Mouse (Mus musculus) heart, embryonic 15.5 days (tissue): ENCODE results near the gene Cabp4. TPM values are rescaled to one million over a fixed set of nuclear protein-coding genes. Genes with fewer than 3 reads are reported as not detected.
"Not testable (repeated sequence)": the region's sequence is repeated elsewhere in the genome, so short reads cannot be mapped to it uniquely, and the experiment has no call there.

ENCODE experiments used
- ATAC-seq: fragments of 200-750 bp; cut with Nextera tagmentation; replicated peaks from 2 replicates; pipeline ENCODE4 v1.8.0; 2017; ENCODE audit warnings: low read depth, moderate TSS enrichment; ENCODE audit not compliant: insufficient number of reproducible peaks, insufficient read depth, low FRiP score
- H3K27ac ChIP-seq: fragments of 300-500 bp; sonication (generic); 2 replicates; pipeline ENCODE4 v1.5.1; 2015; ENCODE audit warnings: mild to moderate bottlenecking, inconsistent platforms
- H3K27me3 ChIP-seq: fragments of 300-500 bp; sonication (generic); 2 replicates; pipeline ENCODE4 v1.6.1; 2015; ENCODE audit warnings: inconsistent platforms
- H3K36me3 ChIP-seq: fragments of 300-500 bp; sonication (generic); 2 replicates; pipeline ENCODE4 v1.6.1; 2015; ENCODE audit warnings: mild to moderate bottlenecking, inconsistent platforms
- H3K4me1 ChIP-seq: fragments of 300-500 bp; sonication (generic); replicated peaks from 2 replicates; pipeline ENCODE4 v1.6.1; 2015; ENCODE audit warnings: inconsistent platforms
- H3K4me2 ChIP-seq: fragments of 300-500 bp; sonication (generic); 2 replicates; pipeline ENCODE4 v1.6.1; 2015; ENCODE audit warnings: inconsistent platforms, mild to moderate bottlenecking, moderate library complexity
- H3K4me3 ChIP-seq: fragments of 300-500 bp; sonication (generic); 2 replicates; pipeline ENCODE4 v1.5.1; 2015; ENCODE audit warnings: mild to moderate bottlenecking, inconsistent platforms
- H3K9ac ChIP-seq: fragments of 300-500 bp; sonication (generic); 2 replicates; pipeline ENCODE4 v1.6.1; 2015; ENCODE audit warnings: mild to moderate bottlenecking, inconsistent platforms
- H3K9me3 ChIP-seq: fragments of 300-500 bp; sonication (generic); replicated peaks from 2 replicates; pipeline ENCODE4 v1.6.1; 2016; ENCODE audit warnings: inconsistent platforms
- WGBS: fragments of 180-500 bp; shearing (Covaris S2); methylation state at CpG from one replicate; pipeline ENCODE4 v1.1.7; 2015; ENCODE audit warnings: mixed read lengths; 5-methylcytosine and 5-hydroxymethylcytosine counted together
- polyA plus RNA-seq: library from polyadenylated mRNA; unstranded; fragments of >200 nt; fragmentation: Nextera tagmentation; extraction: Ambion mirVana; gene quantifications from 2 replicates; pipeline ENCODE4 v1.2.1, GENCODE M21; 2015

The Cabp4 gene
- polyA plus RNA-seq, 1 experiment from 2014 or later, result not detected

DNA sequence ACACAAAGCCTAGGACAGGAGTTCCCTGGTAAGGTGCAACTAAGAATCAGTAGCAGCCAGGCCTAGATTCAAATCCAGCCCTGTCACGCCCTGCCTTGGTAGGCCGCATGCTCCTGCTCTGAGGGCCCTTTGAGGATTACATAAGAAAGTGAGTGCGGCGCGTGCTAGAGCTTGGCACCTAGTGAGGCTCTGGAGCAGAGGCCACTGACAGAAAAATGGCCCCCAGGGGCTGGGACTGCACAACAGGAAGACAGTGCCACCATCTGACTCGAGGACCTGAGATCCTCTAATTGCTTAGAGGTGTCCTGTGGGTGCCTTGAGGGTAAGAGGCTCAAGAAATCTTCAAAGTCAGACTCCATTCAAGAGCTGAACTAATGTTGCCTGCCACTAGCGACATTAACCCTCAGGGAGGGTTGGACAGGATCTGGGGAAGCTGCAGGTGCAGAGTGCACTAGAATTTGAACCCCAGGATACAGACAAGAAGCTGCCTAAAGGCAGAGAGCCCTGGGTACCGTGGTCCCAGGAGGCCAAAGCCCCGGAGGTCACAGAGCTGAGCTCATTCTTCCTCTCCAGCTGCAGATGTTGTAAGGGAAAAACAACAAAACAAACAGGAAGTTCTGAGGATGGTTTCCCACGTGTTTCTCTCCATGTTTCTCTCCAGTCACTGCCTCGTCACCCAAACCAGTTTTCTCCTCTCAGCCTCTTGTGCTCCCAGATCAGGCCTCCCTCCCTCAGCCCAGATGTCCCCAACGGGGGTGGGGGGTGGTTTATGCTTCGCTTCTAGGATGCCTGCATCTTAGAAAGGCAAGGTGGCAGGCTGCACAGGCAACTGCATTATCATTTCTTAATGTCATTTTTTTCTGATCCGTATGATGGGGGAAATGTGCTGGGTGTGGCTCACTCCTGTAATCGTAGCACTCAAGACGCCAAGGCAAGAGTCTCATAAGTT lies 991 bp upstream of the Cabp4 start:
- Histone ChIP-seq H3K4me3 (no peak overlapping the region), H3K27ac (0 out of 2 replicates have a peak overlapping the region, but pooled peaks have one; percentile 28), H3K4me1 (peaks cover 18% of the 10 kb centered on the region), H3K36me3 (no peaks in the 10 kb centered on the region), H3K9me3 (no peaks in the 10 kb centered on the region), H3K9ac (no peak overlapping the region), H3K4me2 (no peak overlapping the region), H3K27me3 (no peaks in the 10 kb centered on the region)
- no peak for ATAC-seq
- 76% methylated on average over 16 of the region's 16 CpGs for WGBS

DNA sequence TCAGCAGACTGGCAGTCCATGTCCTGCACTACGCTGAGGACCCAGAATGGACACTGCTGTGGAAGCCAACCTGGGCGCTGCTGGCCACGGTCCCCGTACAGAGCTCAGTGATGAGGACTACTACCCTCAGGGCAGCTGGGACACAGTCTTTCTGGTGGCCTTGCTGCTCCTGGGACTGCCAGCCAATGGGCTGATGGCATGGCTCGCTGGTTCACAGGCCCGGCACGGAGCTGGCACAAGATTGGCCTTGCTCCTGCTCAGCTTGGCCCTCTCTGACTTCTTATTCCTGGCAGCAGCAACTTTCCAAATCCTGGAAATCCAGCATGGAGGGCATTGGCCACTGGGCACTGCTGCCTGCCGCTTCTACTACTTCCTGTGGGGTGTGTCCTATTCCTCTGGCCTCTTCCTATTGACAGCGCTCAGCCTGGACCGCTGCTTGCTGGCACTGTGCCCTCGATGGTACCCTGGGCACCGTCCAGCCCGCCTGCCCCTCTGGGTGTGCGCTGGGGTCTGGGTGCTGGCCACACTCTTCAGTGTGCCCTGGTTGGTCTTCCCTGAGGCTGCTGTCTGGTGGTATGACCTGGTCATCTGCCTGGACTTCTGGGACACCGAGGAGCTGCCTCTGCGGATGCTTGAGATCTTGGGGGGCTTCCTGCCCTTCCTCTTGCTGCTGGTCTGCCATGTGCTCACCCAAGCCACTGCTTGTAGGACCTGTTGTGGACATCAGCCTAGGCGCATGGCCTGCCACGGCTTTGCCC lies 1.2 kb downstream of the Cabp4 start:
- Histone ChIP-seq H3K9me3 (no peaks in the 10 kb centered on the region), H3K27me3 (no peaks in the 10 kb centered on the region), H3K4me3 (no peak overlapping the region), H3K27ac (no peak overlapping the region), H3K4me2 (no peak overlapping the region), H3K9ac (no peak overlapping the region), H3K36me3 (no peaks in the 10 kb centered on the region), H3K4me1 (0 out of 2 replicates have a peak, but pooled peaks cover 2% of the 10 kb centered on the region)
- 80% methylated on average over 18 of the region's 18 CpGs for WGBS
- no peak for ATAC-seq

DNA sequence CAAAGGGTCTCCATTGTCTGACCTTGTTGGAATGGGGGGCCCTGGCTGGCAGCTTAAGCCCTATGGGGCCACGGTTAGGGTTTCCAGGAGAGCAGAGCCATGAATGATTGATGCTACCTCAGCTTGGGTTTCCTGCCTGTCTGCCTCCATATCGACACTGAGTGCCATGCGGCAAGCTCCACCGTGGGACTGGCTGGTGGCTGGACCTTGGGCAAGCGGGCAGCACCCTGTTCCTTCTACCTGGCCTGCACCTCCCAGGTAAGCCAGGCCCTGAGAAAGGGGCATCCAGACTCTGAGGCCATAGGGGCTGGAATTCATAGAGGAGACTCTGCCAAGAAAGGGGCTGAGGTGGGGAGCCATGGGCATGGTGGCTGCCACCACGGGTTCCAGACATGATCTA lies 3.7 kb downstream of the Cabp4 start:
- Histone ChIP-seq H3K27ac (no peak overlapping the region), H3K4me2 (no peak overlapping the region), H3K27me3 (0 out of 2 replicates have a peak, but pooled peaks cover 5% of the 10 kb centered on the region), H3K4me3 (no peak overlapping the region), H3K36me3 (no peaks in the 10 kb centered on the region), H3K9me3 (no peaks in the 10 kb centered on the region), H3K9ac (no peak overlapping the region), H3K4me1 (no peaks in the 10 kb centered on the region)
- ATAC-seq, result no peak
- WGBS, result 76% methylated on average over 6 of the region's 6 CpGs

DNA sequence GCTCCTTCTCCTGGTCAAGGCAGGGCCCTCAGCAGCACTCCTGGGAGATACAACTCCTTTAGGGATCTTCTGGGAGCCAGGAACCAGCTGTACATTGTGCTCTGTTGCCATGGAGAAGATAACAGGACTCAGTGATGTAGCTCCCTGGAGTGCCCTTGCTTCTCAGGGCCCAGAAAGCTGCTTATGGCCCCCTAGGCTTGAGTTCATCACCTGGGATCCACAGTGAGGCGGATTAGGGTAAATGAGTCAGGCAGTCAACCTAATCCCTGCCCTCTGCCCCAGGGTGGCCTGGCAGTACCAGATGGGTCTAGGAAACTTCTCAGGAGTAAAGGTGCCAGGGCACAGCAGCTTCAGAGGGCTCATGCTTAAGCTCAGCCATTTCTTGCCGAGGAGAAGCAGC lies 4.4 kb downstream of the Cabp4 start, which contains the start of gene Gpr152:
TSS of gene Gpr152 (plus strand) at position 342 of the 400 bp plus-strand sequence.
- Histone ChIP-seq H3K4me2 (no peak within 1 kb of the TSS), H3K9me3 (no peaks in the 10 kb centered on the region), H3K4me1 (no peaks in the 10 kb centered on the region), H3K27ac (no peak within 1 kb of the TSS), H3K36me3 (no peaks in the 10 kb centered on the region), H3K4me3 (no peak within 1 kb of the TSS), H3K27me3 (0 out of 2 replicates have a peak, but pooled peaks cover 5% of the 10 kb centered on the region), H3K9ac (no peak within 1 kb of the TSS)
- WGBS, result 73% methylated on average over 2 of the region's 2 CpGs
- ATAC-seq, result no peak

DNA sequence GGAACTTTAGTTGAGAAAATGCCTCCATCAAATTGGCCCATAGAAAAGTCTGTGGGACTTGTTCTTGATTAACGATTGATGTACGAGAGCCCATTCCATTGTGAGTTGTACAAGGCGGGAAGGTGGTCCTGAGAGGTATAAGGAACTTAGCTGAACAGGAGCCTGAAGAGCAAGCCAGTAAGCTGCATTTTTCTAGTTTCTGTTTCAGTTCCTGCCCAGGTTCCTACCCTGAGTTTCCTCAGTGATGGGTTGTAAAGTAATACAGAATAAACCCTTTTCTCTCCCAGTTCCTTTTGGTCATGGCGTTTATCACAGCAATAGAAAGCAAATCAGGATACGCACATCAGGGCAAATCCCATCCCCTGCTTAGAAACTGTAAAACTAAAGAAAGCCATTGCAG lies 5.9 kb downstream of the Cabp4 start:
- 0 out of 2 replicates have a peak, but pooled peaks cover 5% of the 10 kb centered on the region for H3K27me3 ChIP-seq
- no peak overlapping the region for H3K4me2 ChIP-seq
- no peaks in the 10 kb centered on the region for H3K4me1 ChIP-seq
- H3K4me3 ChIP-seq, result no peak overlapping the region
- WGBS, result 74% methylated on average over 5 of the region's 5 CpGs
- H3K9ac ChIP-seq, result no peak overlapping the region
- no peaks in the 10 kb centered on the region for H3K9me3 ChIP-seq
- no peak overlapping the region for H3K27ac ChIP-seq
- no peaks in the 10 kb centered on the region for H3K36me3 ChIP-seq
- ATAC-seq, result no peak

DNA sequence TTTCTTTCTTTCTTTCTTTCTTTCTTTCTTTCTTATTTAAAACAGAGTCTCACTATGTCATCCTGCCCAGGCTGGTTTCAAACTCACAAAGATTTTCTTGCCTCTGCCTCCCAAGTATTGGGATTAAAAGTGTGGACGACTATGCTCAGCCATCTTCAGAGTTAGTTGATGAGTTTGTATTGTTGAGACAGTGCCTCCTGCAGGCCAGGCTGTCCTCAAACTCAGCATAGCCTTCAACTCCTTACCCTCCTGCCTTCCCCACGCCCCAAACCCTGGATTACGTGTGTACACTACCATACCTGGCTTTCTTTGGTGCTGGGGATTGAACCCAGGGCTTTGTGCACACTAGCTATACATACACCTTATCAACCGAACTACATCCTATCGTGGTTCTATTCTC lies 7.4 kb downstream of the Cabp4 start:
- 73% methylated on average over 5 of the region's 5 CpGs for WGBS
- no peak for ATAC-seq
- Histone ChIP-seq H3K9ac (no peak overlapping the region), H3K9me3 (no peaks in the 10 kb centered on the region), H3K4me2 (no peak overlapping the region), H3K36me3 (peaks cover 5% of the 10 kb centered on the region; the same call in 1 of the 2 replicates), H3K4me3 (no peak overlapping the region), H3K27me3 (0 out of 2 replicates have a peak, but pooled peaks cover 5% of the 10 kb centered on the region), H3K4me1 (no peaks in the 10 kb centered on the region), H3K27ac (no peak overlapping the region)

DNA sequence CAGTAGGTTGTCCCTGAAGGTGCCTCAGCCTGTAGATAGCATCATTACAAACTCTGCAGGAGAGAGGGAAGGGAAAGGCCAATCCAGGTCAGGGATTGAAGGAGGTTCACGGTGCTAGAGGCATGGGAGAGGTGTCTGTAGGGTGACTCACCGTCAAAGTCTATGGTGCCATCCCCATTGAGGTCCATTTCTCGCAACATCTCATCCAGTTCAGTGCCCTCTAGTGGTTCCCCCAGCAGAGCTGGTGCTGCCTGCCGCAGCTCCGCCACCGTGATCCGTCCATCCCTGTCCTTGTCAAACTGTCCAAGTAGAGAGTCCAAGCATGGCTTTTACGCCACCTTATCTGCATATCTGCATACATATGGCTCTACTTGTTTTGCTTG lies 7.9 kb downstream of the Cabp4 start:
- H3K27me3 ChIP-seq, H3K4me3 ChIP-seq, H3K4me2 ChIP-seq, H3K9ac ChIP-seq, H3K4me1 ChIP-seq, H3K27ac ChIP-seq, H3K9me3 ChIP-seq: not testable (repeated sequence)
- peak; percentile 11; the same call in 1 of the 2 replicates for ATAC-seq
- peaks cover 10% of the 10 kb centered on the region; the same call in 1 of the 2 replicates for H3K36me3 ChIP-seq
- WGBS, result 25% methylated on average over 8 of the region's 8 CpGs

DNA sequence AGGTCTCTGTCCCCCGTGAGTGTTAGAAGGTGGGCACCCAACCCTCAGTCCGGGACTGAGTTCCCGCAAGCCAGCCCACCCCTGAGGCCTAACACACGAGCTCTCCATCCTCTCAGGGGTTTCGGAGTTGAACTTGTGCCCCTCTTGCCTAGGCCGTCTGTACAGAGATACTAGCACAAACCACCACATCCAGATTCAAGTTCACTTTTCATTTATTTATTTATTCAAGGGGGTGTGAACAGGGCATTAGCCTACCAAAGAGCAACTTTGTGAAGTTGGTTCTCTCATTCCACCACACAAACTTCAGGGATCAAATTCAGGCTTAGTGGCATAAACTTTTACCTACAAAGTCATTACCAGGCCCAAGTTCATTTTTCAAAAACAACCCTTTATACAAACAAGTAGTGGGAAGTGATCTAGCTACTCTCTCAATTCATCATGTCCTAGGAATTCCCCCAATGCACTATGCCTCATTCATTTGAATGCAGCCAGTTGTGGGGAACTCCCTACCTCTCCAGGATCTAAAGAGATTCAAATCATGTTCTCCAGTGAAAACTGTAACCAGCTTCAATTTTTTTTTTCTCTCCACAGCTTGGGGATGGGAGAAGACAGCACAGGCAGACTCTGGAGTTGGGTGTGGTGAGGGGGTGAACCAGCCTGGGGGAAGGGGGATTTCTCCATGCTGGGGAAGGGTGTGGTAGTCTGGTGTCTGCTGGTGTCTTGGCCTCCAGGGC lies 8.4 kb downstream of the Cabp4 start:
- H3K27me3 ChIP-seq, H3K4me2 ChIP-seq, H3K27ac ChIP-seq, H3K9me3 ChIP-seq, H3K4me1 ChIP-seq, H3K4me3 ChIP-seq, H3K9ac ChIP-seq: not testable (repeated sequence)
- ATAC-seq, result 0 out of 2 replicates have a peak, but pooled peaks have one; percentile 19
- WGBS, result 80% methylated on average over 6 of the region's 6 CpGs
- peaks cover 10% of the 10 kb centered on the region; the same call in 1 of the 2 replicates for H3K36me3 ChIP-seq

DNA sequence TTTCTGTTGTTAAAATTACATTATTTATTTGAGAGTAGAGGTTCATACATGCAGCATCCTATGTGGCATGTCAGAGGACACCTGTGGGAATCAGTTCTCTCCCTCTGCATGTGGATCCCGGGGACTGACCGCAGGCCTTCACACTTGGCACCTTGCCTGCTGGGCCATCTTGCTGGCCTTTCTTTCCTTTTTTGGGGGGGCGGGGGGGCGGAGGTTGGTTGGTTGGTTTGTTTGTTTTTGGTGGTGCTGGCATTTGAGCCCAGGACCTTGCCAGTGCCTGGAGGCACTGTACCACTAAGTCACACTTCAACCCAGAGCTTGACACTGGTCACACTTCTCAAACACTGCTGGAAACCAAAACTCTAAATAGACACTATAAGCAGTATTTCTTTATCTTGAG lies 9.5 kb downstream of the Cabp4 start:
- Histone ChIP-seq H3K36me3 (peaks cover 17% of the 10 kb centered on the region; the same call in 1 of the 2 replicates), H3K4me2 (no peak overlapping the region), H3K4me1 (peaks cover 6% of the 10 kb centered on the region), H3K27me3 (0 out of 2 replicates have a peak, but pooled peaks cover 5% of the 10 kb centered on the region), H3K4me3 (no peak overlapping the region), H3K27ac (no peak overlapping the region), H3K9ac (no peak overlapping the region), H3K9me3 (no peaks in the 10 kb centered on the region)
- no peak for ATAC-seq
- 88% methylated on average over 4 of the region's 4 CpGs for WGBS

DNA sequence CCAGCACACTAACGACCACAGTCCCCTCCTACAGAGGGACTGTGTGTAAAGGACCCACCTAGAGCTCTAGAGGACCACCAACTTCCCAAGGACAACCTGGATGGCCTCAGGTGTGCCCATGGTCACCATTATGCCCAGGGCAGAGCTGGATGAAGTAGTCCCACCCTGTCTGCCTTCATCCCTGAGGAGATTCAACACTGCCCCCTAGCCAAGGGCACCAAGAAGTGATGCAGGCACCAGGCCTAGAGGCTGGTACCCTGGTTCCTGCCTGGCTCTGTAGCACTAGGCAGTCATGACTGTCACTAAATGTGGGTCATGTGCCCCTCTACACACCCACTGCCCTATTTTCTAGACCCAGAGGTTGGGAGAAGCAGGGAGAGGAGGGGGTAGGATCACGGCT lies 12.1 kb downstream of the Cabp4 start:
- Histone ChIP-seq H3K4me1 (peaks cover 16% of the 10 kb centered on the region), H3K27me3 (0 out of 2 replicates have a peak, but pooled peaks cover under 1% of the 10 kb centered on the region), H3K27ac (no peak overlapping the region), H3K4me3 (no peak overlapping the region), H3K9ac (no peak overlapping the region), H3K9me3 (no peaks in the 10 kb centered on the region), H3K36me3 (peaks cover 33% of the 10 kb centered on the region), H3K4me2 (no peak overlapping the region)
- WGBS, result 88% methylated on average over 2 of the region's 2 CpGs
- ATAC-seq, result no peak; the same call in 1 of the 2 replicates

DNA sequence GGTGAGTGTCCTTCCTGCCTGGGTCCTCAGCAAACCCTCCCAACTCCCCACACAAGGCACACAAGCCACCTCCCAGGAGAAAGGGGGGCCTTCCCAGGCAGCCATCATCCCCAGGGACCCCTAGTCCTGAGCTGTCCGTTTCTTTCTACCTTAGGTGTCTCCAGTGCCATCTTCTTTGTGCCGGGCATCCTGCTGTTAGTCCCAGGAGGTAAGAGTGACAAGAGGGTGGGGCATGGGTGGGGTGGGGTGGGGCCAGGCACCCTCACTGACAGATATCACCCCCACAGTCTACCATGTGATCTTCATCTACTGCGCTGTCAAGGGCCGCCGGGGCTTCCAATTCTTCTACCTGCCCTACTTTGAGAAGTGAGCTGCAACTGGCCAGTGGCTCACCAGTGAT lies 12.8 kb downstream of the Cabp4 start:
- WGBS, result 97% methylated on average over 5 of the region's 5 CpGs
- Histone ChIP-seq H3K27ac (no peak overlapping the region), H3K4me3 (no peak overlapping the region), H3K36me3 (peaks cover 33% of the 10 kb centered on the region), H3K4me2 (no peak overlapping the region), H3K27me3 (no peaks in the 10 kb centered on the region), H3K4me1 (peaks cover 21% of the 10 kb centered on the region), H3K9me3 (no peaks in the 10 kb centered on the region), H3K9ac (no peak overlapping the region)
- ATAC-seq, result no peak
